Mouse (Mus musculus): ENCODE measurements around the gene Atrx.

Gene Atrx

DNA sequence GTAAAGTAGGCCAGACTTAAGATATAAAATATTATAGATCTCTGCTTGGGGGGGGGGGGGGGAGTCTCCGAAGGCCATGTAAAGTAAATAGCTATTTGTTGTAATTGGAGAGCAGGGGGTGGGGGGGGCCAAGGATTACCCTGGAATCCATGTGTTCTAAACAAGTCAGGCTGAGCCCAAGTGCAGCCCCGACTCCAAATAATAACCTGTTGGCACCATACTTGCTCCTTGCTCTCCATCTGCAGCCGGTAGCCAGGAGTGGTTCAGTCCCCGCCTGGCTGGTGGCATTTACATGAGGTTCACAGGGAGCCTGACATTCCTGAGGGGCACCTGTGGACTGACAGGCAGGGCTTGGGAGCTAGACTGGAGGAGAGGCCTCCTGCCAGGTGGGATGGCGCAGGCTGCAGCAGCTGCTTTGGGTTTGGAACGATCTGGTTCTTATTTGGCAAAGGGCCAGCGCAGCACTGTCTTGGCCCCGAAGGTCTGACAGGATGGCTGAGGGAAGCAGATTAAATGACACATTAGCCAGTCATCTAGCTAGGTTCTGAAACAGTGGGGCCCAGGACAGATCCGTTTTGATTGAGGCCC, 161.9 kb downstream of the Atrx start:
- DNase-seq: no peak

DNA sequence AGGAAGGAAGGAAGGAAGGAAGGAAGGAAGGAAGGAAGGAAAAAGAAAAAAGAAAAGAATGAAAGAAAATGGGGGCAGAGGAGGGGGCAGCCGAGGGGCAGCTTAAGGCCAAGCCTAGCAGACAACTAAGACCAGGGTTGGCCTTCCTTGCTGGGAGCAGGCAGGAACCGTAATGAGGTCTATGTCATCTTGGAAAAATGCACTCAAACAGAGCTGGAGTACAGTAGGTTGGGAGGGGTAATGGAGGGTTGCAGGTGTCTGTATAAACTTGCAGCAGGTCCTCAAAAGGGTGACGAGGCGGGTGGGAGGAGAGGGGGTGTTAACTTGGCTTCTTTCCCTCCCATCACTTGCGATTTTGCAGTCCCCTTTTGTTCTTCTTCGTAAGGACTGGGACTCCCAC, 163.2 kb downstream of the Atrx start:
- DNase-seq: no peak

DNA sequence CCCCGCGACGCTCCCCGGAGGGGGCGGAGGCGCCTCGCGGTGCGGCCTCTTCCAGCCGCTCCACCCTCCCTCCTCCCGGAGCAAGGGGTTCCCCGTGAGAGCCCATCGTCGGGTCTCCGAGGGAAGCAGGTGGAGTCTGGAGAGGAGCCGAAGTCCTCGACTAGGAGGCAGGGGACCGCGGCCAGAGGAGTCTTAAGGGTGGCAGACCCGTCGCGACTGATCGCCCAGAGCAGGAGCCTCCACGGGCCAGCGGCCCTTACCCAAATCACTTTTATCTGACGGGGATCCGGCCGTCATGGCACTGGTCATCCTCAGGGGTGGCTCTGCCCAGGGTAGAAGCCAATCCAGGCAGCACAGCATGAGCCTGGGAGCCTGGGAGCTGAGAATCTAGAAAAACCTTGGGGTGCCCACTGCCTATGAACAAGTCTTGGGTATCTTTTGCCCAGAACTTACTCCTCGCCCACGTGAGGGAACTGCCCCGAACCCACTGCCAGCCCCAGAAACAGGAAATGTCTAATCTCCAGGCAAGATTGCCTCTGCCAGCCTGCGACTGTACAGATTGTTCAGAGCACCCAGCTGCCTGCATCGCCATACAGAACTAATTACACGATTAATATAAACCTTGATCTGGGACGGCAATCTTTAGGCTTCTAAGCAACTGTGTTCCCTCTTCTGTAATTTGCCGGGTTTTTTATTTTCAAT, 164.0 kb downstream of the Atrx start:
- no peak for DNase-seq

GRCm38 (mm10) chrX:105764162-105765004, 164.8 kb downstream of the Atrx start, which contains the start of gene Fgf16:
Gene Fgf16, plus strand, starts transcription at chrX:105764279.
- DNase-seq: no peak

DNA sequence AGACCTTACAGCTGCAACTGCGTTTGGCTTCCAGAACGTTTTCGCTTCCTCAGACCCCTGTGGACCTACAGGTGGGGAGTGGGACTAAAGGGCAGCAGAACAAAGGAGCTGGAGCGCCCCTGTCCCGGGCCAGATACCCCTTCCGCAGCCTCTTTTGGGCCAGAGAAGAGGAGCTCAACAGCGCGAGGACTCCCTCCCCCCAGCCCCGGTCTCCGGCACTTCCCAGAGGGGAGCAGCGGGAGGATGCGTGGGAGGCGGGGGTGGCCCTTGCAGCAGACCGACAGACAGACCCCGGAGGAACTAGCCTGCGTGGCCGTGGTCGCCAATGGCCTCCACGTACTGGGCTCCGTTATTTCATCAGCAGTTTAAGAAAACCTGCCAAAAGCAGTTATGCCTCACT, 165.6 kb downstream of the Atrx start:
- DNase-seq: no peak

DNA sequence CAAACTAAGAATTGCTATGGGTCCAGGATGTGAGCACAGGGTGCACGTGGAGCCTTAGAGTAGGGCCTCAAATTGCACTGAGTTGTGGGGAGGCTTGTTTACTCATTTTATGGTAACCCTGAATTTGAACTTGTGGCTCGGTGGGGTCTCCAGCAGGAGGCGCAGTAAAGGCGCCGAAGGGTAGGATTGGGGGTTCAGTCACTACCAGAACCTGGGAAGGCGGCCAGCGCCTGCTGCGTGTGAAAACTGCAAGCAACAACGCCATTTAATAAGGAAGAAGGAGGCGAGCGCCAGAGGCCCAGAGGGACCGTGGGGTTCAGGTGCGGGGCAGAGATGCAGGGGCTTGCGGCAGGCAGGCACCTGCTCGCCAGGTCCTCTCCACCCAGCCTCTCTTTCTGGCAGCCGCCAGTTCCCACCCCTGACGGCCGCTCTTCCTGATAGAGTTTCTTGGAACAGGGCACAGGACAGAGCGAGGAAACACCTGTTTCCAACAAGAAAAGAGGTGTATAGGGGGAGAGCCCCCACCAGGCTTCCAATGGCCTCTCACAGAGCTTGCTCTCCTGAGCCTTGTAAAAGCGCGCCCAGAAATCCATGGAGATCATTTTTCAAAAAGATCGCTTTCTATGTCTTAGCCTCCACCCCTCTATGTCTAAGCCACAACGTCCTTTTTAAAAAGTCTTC, 166.2 kb downstream of the Atrx start:
- DNase-seq: no peak

Data from kidney, adult 9 months (tissue).